Mouse (Mus musculus) megakaryocyte, adult 5-6 weeks (primary cell): ENCODE measurements around the gene Prrg2. TPM values are rescaled to one million over a fixed set of nuclear protein-coding genes. Genes with fewer than 3 reads are reported as not detected.

Source experiments
- ATAC-seq: 2 replicates; pipeline ENCODE4 v1.8.0; 2016; ENCODE audit warnings: mild to moderate bottlenecking, inconsistent platforms; ENCODE audit not compliant: poor library complexity, severe bottlenecking
- total RNA-seq, 2 experiments: library from RNA; stranded (forward) in 1 of 2; stranded (reverse) in 1 of 2; fragments of 153-499, 151-499 nt in 1 of 2; fragments of 221-1000, 200-1000 nt in 1 of 2; gene quantifications; 2 replicates each; pipeline versions ENCODE4 v1.2.3 to v1.2.4; 2015 to 2017

The Prrg2 gene
- total RNA-seq, 2 experiments from 2014 or later, result 5.4 to 8.9 TPM

DNA sequence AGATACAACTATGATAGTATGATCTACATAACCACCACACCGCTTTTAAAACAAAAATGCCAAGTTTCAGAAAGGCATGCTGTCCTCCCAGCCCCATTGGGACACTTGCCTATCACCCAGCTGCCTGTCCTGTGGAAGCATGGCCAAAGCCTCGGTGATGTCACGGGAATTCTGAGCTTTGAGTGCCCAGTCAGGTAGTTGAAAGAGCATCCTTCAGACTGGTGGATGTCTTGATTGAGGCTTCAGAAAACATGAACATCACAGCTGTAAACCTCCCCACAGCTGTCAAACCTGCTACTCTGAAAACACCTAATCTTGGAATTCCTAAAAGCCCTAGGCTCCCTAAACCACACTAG lies 48.4 kb downstream of the Prrg2 start:
- no peak for ATAC-seq

DNA sequence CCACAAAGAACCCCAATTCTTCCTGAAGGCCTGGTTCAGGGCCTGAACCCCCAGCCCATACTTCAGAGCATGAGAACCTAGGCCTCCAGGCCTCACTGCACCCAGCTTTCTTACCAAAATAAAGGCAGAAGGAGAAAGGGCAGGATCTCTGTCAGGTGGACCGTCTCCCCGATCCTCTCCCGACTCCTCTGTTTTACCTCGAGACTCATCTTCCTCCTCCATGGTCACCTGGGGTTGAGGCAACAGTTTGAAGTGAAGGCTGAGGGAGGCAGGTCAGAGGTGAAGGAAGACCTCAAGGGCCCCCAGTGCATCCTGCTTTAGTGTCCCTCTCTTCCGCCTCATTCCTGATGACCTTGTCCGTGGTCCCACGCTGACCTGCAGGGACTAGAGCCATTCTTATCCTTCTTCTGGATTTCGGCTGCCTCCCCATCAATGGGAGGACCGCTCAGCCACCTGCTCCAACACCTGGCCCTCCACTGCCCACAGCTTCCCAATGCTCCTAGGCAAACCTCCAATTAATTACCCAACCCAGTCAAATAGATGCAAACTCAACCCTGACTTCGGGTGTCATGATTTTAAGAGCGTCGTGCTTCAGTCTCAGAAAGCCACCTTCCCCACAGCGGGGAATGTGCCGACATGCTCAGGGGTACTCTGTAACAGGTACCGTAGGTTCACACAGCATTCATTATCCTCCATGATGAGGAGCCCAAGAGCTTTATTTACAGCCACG lies 48.9 kb downstream of the Prrg2 start:
- no peak for ATAC-seq

DNA sequence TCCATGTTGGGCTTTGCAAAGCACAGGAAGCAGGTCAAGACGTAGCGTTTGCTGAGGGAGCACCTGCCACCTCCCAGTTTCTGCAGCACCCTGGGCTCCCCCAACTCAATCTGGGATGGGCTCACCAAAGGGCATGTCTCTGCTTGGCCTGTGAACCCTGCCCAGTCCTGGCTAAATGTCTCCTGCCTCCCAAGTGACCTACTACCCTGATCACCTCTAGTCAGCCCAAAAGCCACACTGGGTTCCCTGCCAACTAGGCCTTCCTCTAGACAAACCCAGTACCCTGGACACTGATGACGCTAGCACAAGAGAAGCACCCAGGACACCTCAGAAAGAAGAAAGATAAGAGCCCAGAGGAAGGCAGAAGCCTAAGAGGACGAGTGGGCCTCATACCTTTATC lies 49.7 kb downstream of the Prrg2 start:
- no peak for ATAC-seq

DNA sequence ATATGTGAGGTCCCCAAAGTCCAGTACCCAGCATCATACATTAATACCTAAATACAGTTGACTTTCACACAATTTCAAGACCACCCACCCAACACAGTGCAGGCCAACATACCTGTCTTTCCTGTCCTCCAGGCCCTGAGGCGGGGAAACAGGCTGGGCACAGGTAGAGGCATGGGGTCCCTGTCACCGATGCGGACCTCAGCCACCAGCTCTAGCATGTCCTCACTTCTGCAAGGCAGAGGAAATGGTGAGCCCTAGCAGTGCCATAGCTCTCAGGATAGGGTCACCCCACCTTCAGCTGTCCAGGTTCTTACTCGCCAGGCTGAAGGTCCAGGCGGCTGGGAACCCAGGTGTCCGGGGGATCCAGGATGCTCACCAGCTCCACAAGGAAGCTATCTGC lies 50.5 kb downstream of the Prrg2 start:
- ATAC-seq, result no peak

DNA sequence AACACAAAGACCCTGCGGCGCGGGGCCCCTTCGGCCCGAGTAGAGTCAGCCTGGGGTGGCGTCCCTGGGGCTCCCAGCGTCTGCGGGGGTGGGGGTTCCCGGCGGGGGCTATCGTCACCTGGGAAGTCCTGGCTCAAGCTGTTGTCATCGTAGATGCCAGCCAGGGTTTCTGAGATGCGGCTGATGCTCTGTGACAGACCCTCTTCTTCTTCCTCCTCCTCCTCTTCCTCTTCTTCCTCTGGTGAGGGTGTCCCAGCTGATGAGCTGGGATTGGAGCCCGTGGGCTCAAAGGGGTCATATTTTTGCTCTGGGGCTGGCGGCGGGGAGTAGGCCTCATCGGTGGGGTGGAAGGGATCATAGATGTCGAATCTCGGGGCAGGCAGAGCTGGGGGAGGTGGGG lies 54.1 kb downstream of the Prrg2 start:
- no peak for ATAC-seq

DNA sequence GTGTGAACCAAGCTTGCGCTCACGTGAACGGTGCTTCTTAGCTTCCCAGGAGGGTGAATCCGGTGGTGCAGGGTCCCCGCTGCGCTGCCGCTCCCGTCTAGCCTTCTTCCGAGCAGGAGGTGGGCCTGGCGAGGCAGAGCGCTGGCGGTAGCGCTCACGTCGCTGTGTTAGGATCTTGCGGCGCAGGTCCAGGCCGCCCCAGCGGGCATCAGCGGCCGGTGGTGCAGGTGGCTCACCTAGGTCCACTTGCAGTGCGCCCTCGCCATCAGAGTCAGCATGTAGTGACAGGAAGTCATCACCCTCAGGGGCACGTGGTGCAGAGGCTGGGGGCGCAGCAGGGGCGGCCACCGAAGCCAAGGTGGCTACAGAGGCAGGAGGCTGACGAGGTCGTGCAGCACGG lies 54.6 kb downstream of the Prrg2 start:
- ATAC-seq, result no peak

DNA sequence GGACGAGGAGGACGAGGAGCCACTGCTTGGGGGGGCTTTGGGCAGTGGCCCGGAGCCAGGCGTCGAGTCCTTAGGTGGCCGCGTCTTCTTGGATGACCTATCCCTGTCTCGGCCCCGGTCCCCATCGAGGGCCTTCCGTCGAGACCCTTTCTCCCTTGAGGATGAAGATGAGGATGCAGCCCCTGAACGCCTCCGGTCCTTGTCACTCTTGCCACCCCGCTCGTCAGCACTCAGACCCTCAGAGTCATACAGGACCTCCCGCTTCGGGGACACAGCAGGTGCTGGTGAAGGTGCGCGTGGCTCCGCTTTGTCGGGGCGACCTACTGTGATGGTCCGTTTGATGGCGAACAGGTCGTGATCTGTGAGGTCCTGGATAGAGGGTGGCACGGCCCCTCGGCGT lies 55.3 kb downstream of the Prrg2 start:
- no peak for ATAC-seq

DNA sequence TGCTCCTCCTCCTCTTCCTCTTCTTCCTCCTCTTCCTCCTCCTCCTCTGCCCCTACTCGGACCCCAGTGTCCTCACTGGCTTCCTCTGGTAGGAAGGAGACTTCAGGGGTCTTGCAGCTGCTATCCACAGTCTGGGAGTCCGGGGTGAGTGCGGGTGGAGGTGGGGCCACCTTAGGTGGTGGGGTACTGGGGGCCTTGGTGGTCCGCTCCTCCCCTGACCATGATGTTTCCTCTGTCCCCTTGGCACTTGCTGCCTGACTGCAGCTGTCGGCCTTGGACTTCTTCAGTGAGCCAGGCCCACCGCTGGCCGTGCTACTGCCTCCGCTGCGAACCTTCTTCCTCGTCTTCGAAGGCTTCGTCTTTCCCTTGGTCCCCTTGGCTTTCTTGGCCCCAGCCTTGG lies 56.0 kb downstream of the Prrg2 start:
- no peak for ATAC-seq

DNA sequence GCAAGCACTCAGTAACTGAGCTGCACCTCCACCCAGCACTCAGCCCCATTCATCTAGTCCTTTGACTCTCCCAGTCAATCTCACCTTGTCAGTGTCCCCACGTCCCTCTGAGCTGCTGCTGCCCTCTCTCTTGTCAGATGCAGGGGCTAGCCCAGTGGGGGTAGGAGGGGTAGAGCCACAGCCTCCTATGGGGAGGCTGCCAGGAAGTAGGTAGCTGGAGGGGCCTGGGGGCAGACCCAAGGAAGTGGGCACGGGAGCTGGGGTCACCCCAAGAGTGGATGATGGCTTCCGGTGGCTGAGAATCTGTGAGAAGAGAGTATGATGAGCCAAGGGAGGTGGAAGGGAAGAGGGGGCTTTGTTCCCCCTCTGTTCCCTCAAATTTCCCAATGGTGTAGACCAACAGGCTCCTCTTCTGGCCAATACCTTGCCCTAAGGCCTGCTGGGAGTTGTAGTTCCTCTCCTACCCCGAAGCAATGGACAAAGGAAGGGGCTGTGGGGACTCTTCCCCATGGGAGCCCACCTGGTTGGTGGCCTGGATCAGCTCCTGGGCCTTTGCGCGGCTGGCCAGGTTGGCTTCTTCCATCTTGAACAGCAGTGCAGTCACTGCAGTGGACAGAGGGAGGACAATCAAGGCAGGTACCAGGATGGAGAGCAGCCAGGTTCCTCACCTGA lies 57.0 kb downstream of the Prrg2 start:
- no peak for ATAC-seq

DNA sequence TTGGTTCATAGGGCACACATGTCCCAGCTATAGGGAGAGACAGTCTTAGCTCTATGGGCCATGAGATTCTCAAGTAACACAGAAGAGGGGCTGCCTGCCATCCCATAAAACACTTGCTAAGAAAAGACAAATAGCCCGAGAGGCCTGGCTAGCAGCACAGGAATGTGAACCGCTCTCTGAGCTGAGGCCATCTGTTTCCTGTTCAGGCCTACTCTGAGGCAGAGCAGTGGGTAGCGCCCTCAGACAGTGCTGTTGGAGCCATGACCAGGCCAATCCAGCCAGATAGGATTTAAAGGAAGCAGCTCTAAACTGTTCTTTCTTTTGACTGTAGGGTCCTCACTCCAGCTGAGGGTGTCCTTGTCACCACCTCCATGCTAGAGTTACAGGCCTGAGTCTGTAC lies 57.9 kb downstream of the Prrg2 start:
- ATAC-seq, result no peak

Other genes starting within 250 kb of the Prrg2 start
Only the 30 nearest of the 36 such genes appear.
- 75.1 and 89.7 TPM in 2 replicates for gene Pnkp, start 205.5 kb downstream of the Prrg2 start, total RNA-seq (2015)
- 109 and 129 TPM in 2 replicates for gene Pnkp, start 205.5 kb downstream of the Prrg2 start, total RNA-seq (2017)
- gene Ptov1, start 192.9 kb downstream of the Prrg2 start, total RNA-seq (2015), result 21.3 and 29.0 TPM in 2 replicates
- gene Ptov1, start 192.9 kb downstream of the Prrg2 start, total RNA-seq (2017), result 5.9 and 8.7 TPM in 2 replicates
- 19.4 and 23.7 TPM in 2 replicates for gene Med25, start 170.0 kb downstream of the Prrg2 start, total RNA-seq (2015)
- gene Med25, start 170.0 kb downstream of the Prrg2 start, total RNA-seq (2017), result 8.6 and 9.0 TPM in 2 replicates
- 4.6 and 4.7 TPM in 2 replicates for gene Fuz, start 166.6 kb downstream of the Prrg2 start, total RNA-seq (2015)
- gene Fuz, start 166.6 kb downstream of the Prrg2 start, total RNA-seq (2017), result 11.1 and 11.3 TPM in 2 replicates
- 33.2 and 36.1 TPM in 2 replicates for gene Ap2a1, start 133.2 kb downstream of the Prrg2 start, total RNA-seq (2015)
- 20.2 and 33.6 TPM in 2 replicates for gene Ap2a1, start 133.2 kb downstream of the Prrg2 start, total RNA-seq (2017)
- gene Tsks, start 119.5 kb downstream of the Prrg2 start, total RNA-seq (2015), result not detected in 2 replicates
- not detected in 2 replicates for gene Tsks, start 119.5 kb downstream of the Prrg2 start, total RNA-seq (2017)
- not detected in 2 replicates for gene Cpt1c, start 87.8 kb downstream of the Prrg2 start, total RNA-seq (2015)
- 0.12 TPM in 1 of 2 replicates, not detected in the other for gene Cpt1c, start 87.8 kb downstream of the Prrg2 start, total RNA-seq (2017)
- 48.4 and 55.7 TPM in 2 replicates for gene Prmt1, start 76.1 kb downstream of the Prrg2 start, total RNA-seq (2015)
- gene Prmt1, start 76.1 kb downstream of the Prrg2 start, total RNA-seq (2017), result 40.0 and 42.9 TPM in 2 replicates
- gene Irf3, start 65.0 kb downstream of the Prrg2 start, total RNA-seq (2015), result 60.8 and 76.8 TPM in 2 replicates
- 84.8 and 89.4 TPM in 2 replicates for gene Irf3, start 65.0 kb downstream of the Prrg2 start, total RNA-seq (2017)
- 16.8 and 18.7 TPM in 2 replicates for gene Bcl2l12, start 64.0 kb downstream of the Prrg2 start, total RNA-seq (2015)
- 14.1 and 17.7 TPM in 2 replicates for gene Bcl2l12, start 64.0 kb downstream of the Prrg2 start, total RNA-seq (2017)
- gene Scaf1, start 46.3 kb downstream of the Prrg2 start, total RNA-seq (2015), result 22.2 and 23.0 TPM in 2 replicates
- 9.6 and 12.2 TPM in 2 replicates for gene Scaf1, start 46.3 kb downstream of the Prrg2 start, total RNA-seq (2017)
- gene Rras, start 44.7 kb downstream of the Prrg2 start, total RNA-seq (2015), result 77.1 and 78.6 TPM in 2 replicates
- 12.7 and 14.1 TPM in 2 replicates for gene Rras, start 44.7 kb downstream of the Prrg2 start, total RNA-seq (2017)
- gene Prr12, start 9.8 kb downstream of the Prrg2 start, total RNA-seq (2015), result 15.4 and 16.3 TPM in 2 replicates
- 1.9 and 3.0 TPM in 2 replicates for gene Prr12, start 9.8 kb downstream of the Prrg2 start, total RNA-seq (2017)
- gene Nosip, start 248 bp downstream of the Prrg2 start, total RNA-seq (2015), result 41.4 and 46.3 TPM in 2 replicates
- gene Nosip, start 248 bp downstream of the Prrg2 start, total RNA-seq (2017), result 54.2 and 56.8 TPM in 2 replicates
- 4.5 and 5.8 TPM in 2 replicates for gene Rcn3, start 29.5 kb upstream of the Prrg2 start, total RNA-seq (2015)
- gene Rcn3, start 29.5 kb upstream of the Prrg2 start, total RNA-seq (2017), result 7.8 and 18.1 TPM in 2 replicates
- gene Fcgrt, start 41.2 kb upstream of the Prrg2 start, total RNA-seq (2015), result 22.0 and 22.5 TPM in 2 replicates
- gene Fcgrt, start 41.2 kb upstream of the Prrg2 start, total RNA-seq (2017), result 64.1 and 69.0 TPM in 2 replicates
- 2,516 and 2,663 TPM in 2 replicates for gene Rps11, start 61.8 kb upstream of the Prrg2 start, total RNA-seq (2015)
- gene Rps11, start 61.8 kb upstream of the Prrg2 start, total RNA-seq (2017), result 1,201 and 1,233 TPM in 2 replicates
- gene Rpl13a, start 66.1 kb upstream of the Prrg2 start, total RNA-seq (2015), result 1,652 and 1,953 TPM in 2 replicates
- gene Rpl13a, start 66.1 kb upstream of the Prrg2 start, total RNA-seq (2017), result 2,014 and 2,240 TPM in 2 replicates
- not detected in 2 replicates for gene Gm45713, start 73.6 kb upstream of the Prrg2 start, total RNA-seq (2015)
- not detected in 2 replicates for gene Gm45713, start 73.6 kb upstream of the Prrg2 start, total RNA-seq (2017)
- gene Flt3l, start 73.8 kb upstream of the Prrg2 start, total RNA-seq (2015), result 22.7 and 29.0 TPM in 2 replicates
- gene Flt3l, start 73.8 kb upstream of the Prrg2 start, total RNA-seq (2017), result 17.4 and 17.6 TPM in 2 replicates
- 131 and 132 TPM in 2 replicates for gene Pih1d1, start 91.6 kb upstream of the Prrg2 start, total RNA-seq (2015)
- gene Pih1d1, start 91.6 kb upstream of the Prrg2 start, total RNA-seq (2017), result 43.9 and 51.4 TPM in 2 replicates
- 68.0 and 72.0 TPM in 2 replicates for gene Aldh16a1, start 91.9 kb upstream of the Prrg2 start, total RNA-seq (2015)
- 26.9 and 33.7 TPM in 2 replicates for gene Aldh16a1, start 91.9 kb upstream of the Prrg2 start, total RNA-seq (2017)
- gene Slc17a7, start 101.3 kb upstream of the Prrg2 start, total RNA-seq (2015), result 0.18 TPM in 1 of 2 replicates, not detected in the other
- gene Slc17a7, start 101.3 kb upstream of the Prrg2 start, total RNA-seq (2017), result not detected in 2 replicates
- not detected in 2 replicates for gene Gfy, start 116.9 kb upstream of the Prrg2 start, total RNA-seq (2015)
- not detected in 2 replicates for gene Gfy, start 116.9 kb upstream of the Prrg2 start, total RNA-seq (2017)
- not detected in 2 replicates for gene Pth2, start 118.3 kb upstream of the Prrg2 start, total RNA-seq (2015)
- not detected in 2 replicates for gene Pth2, start 118.3 kb upstream of the Prrg2 start, total RNA-seq (2017)
- gene Ccdc155, start 142.2 kb upstream of the Prrg2 start, total RNA-seq (2015), result not detected in 2 replicates
- not detected in 2 replicates for gene Ccdc155, start 142.2 kb upstream of the Prrg2 start, total RNA-seq (2017)
- gene Dkkl1, start 149.5 kb upstream of the Prrg2 start, total RNA-seq (2015), result 1.0 and 1.6 TPM in 2 replicates
- gene Dkkl1, start 149.5 kb upstream of the Prrg2 start, total RNA-seq (2017), result 1.1 and 5.0 TPM in 2 replicates
- 0.07 TPM in 1 of 2 replicates, not detected in the other for gene Tead2, start 153.1 kb upstream of the Prrg2 start, total RNA-seq (2015)
- not detected in 2 replicates for gene Tead2, start 153.1 kb upstream of the Prrg2 start, total RNA-seq (2017)
- 105 and 111 TPM in 2 replicates for gene Cd37, start 176.4 kb upstream of the Prrg2 start, total RNA-seq (2015)
- gene Cd37, start 176.4 kb upstream of the Prrg2 start, total RNA-seq (2017), result 67.9 and 74.9 TPM in 2 replicates
- gene Slc6a16, start 178.4 kb upstream of the Prrg2 start, total RNA-seq (2015), result not detected in 2 replicates
- gene Slc6a16, start 178.4 kb upstream of the Prrg2 start, total RNA-seq (2017), result not detected in 2 replicates